Mouse (Mus musculus) brain, adult 2 months (tissue): ENCODE results near the gene Adgra3.

Source experiments
- DNase-seq: peaks from one replicate; pipeline ENCODE4 v3.0.0; 2011; ENCODE audit warnings: low read depth, low spot score

The Adgra3 gene

GRCm38 (mm10) chr5:50031763-50032272 lies 27.0 kb downstream of the Adgra3 start:
- no peak for DNase-seq

- no peak for DNase-seq
These were observed 27.5 kb downstream of the Adgra3 start for GRCm38 (mm10) chr5:50031288-50031687.

GRCm38 (mm10) chr5:50029662-50030061 lies 29.1 kb downstream of the Adgra3 start:
- DNase-seq = no peak

GRCm38 (mm10) chr5:50027561-50027960 lies 31.2 kb downstream of the Adgra3 start:
- DNase-seq = no peak

GRCm38 (mm10) chr5:50027001-50027400 lies 31.8 kb downstream of the Adgra3 start:
- DNase-seq = peak; percentile 71

- DNase-seq = no peak
These were observed 32.7 kb downstream of the Adgra3 start for GRCm38 (mm10) chr5:50026148-50026547.

GRCm38 (mm10) chr5:50024097-50024496 lies 34.7 kb downstream of the Adgra3 start:
- DNase-seq = no peak

GRCm38 (mm10) chr5:50015987-50016587 lies 42.7 kb downstream of the Adgra3 start:
- DNase-seq = no peak

GRCm38 (mm10) chr5:50015147-50015697 lies 43.6 kb downstream of the Adgra3 start:
- peak; percentile 32 for DNase-seq

GRCm38 (mm10) chr5:50014658-50015057 lies 44.1 kb downstream of the Adgra3 start:
- DNase-seq = no peak

- peak; percentile 31 for DNase-seq
These were observed 44.8 kb downstream of the Adgra3 start for GRCm38 (mm10) chr5:50013965-50014364.

- DNase-seq = no peak
These were observed 50.0 kb downstream of the Adgra3 start for GRCm38 (mm10) chr5:50008841-50009240.

GRCm38 (mm10) chr5:50006915-50007658 lies 51.7 kb downstream of the Adgra3 start:
- DNase-seq = no peak

GRCm38 (mm10) chr5:50002269-50002668 lies 56.5 kb downstream of the Adgra3 start:
- DNase-seq = peak; percentile 15

- peak; percentile 35 for DNase-seq
These were observed 59.0 kb downstream of the Adgra3 start for GRCm38 (mm10) chr5:49999764-50000163.

GRCm38 (mm10) chr5:49997019-49997418 lies 61.8 kb downstream of the Adgra3 start:
- DNase-seq = no peak

GRCm38 (mm10) chr5:49996457-49996856 lies 62.3 kb downstream of the Adgra3 start:
- peak; percentile 86 for DNase-seq

GRCm38 (mm10) chr5:49990737-49991323 lies 68.0 kb downstream of the Adgra3 start:
- no peak for DNase-seq

GRCm38 (mm10) chr5:49988015-49988798 lies 70.6 kb downstream of the Adgra3 start:
- DNase-seq = peak; percentile 72

GRCm38 (mm10) chr5:49980727-49981126 lies 78.1 kb downstream of the Adgra3 start:
- no peak for DNase-seq

GRCm38 (mm10) chr5:49979246-49979645 lies 79.6 kb downstream of the Adgra3 start:
- no peak for DNase-seq
